Mouse (Mus musculus) erythroblast, embryonic 14.5 days (primary cell): Measurements from ENCODE around the gene Kxd1.

Experiments
- GATA1 ChIP-seq: IDR thresholded peaks from 2 replicates; pipeline ENCODE4 v1.6.1; 2012; ENCODE audit warnings: low read length, inconsistent platforms, mixed read lengths
- TAL1 ChIP-seq: IDR thresholded peaks from 3 replicates; pipeline ENCODE4 v1.6.1; 2012; ENCODE audit warnings: low read length, inconsistent platforms, mixed read lengths

GRCm38 (mm10) chr8:70492664-70493640 is 34.8 kb downstream of the Kxd1 start, which contains the start of gene Crlf1:
- no peak for TF ChIP-seq TAL1
- no peak for TF ChIP-seq GATA1
